23 mouse cellular contexts compared by ENCODE assay signal in the genomic region with DNA sequence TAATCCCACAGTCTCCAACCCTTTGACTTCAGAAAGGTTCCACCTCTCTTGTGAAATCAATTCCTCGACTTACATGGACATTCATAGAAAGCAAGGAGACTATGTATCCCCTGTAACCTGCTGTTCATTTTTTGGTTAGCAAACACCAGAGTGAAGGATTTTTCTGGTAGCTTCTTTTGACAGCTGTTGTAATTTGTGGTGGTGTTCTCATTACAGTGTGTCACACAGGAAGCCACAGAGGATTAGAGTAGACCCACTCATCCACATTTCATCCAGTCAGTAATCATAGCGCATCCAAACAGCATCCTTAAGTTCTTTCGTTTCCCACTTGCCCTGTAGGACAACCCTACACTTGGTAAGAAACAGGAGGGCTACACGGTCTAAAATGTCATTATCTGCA.
DNase-seq lines count a peak whose midpoint lies in the region; ATAC-seq and TF ChIP-seq lines count a peak whose summit lies in the region.
"Had no signal": no experiment of that assay in that cellular context is flagged by ENCODE, and none has a peak within 500 bp of the region (broad histone marks: within the 10 kb centered on the region; RNA-seq: fewer than 3 reads in every experiment).

No protein-coding gene starts in this region.

- no peak overlapping the region for H3K9ac ChIP-seq in midbrain, embryonic 11.5 days (ENCODE audit: low read length)
- H3K9ac ChIP-seq in midbrain, embryonic 15.5 days = no peak overlapping the region
- H3K9ac ChIP-seq in lung, postnatal 0 days (replicated peaks; ENCODE audit: low read depth) = no peak overlapping the region

- ATAC-seq in midbrain, embryonic 11.5 days (ENCODE audit: low FRiP score) = no peak
- ATAC-seq in midbrain, embryonic 15.5 days (replicated peaks) = no peak
- peak; percentile 65 for ATAC-seq in Patski
- no peak for ATAC-seq in lung, postnatal 0 days
- ATAC-seq: activated CD4-positive, CD25-positive, alpha-beta regulatory T cell, adult 4 months; CD4-positive, CD25-positive, alpha-beta regulatory T cell, adult 4 months had no signal

- no peak for TF ChIP-seq EP300 in lung, postnatal 0 days (IDR thresholded peaks at IDR 0.05)

- TF ChIP-seq POLR2A in myocyte (IDR thresholded peaks at IDR 0.05; ENCODE audit: insufficient read length, low read depth) = no peak

- no peak overlapping the region for H3K4me3 ChIP-seq in midbrain, embryonic 11.5 days (ENCODE audit: low read depth, low read length)
- no peak overlapping the region for H3K4me3 ChIP-seq in midbrain, embryonic 15.5 days
- H3K4me3 ChIP-seq in C2C12 (ENCODE audit: insufficient read depth, poor library complexity, severe bottlenecking) (no peak overlapping the region), myocyte (no peak overlapping the region)
- H3K4me3 ChIP-seq in lung, postnatal 0 days (ENCODE audit: low read depth, low read length) = no peak overlapping the region

- H3ac ChIP-seq in C2C12 (ENCODE audit: control insufficient read depth, insufficient read length, low read depth) = no peak overlapping the region
- no peak overlapping the region for H3ac ChIP-seq in myocyte (ENCODE audit: control insufficient read depth, insufficient read length)

- WGBS in midbrain, embryonic 11.5 days = 85% methylated on average over 4 of the region's 4 CpGs
- WGBS in midbrain, embryonic 15.5 days = 91% methylated on average over 4 of the region's 4 CpGs
- 71% methylated on average over 4 of the region's 4 CpGs for WGBS in lung, postnatal 0 days

- POLR2A ChIA-PET in Patski (lab: Charles Lee) = no interaction called here

- in situ Hi-C loops in Patski (cut with MboI; ENCODE audit: low pct_unique_long_range_greater_than_20kb) = no loop called here

- H3K79me3 ChIP-seq in C2C12 (ENCODE audit: low read depth) = no peaks in the 10 kb centered on the region

- peak; percentile 77 for DNase-seq in midbrain, embryonic 11.5 days (ENCODE audit: low spot score, missing footprints)
- DNase-seq in Patski (ENCODE audit: low read depth, low spot score) = no peak
- no peak for DNase-seq in lung, postnatal 0 days (ENCODE audit: low spot score)
- DNase-seq in lung, postnatal 25 days (ENCODE audit: low spot score) = no peak
- DNase-seq in thymus, adult 18-20 months = no peak
- DNase-seq: adrenal gland, adult 2 months; adrenal gland, adult 8-10 months; adrenal gland, postnatal 10 days; adrenal gland, postnatal 14 days; adrenal gland, postnatal 25 days; adrenal gland, postnatal 36 days; B cell, adult 2 months; cerebellum, adult 11 months; cerebellum, adult 11-12 months; cerebellum, adult 18-20 months; cerebellum, adult 2 months had no signal

- H3K4me2 ChIP-seq in midbrain, embryonic 11.5 days = no peak overlapping the region
- H3K4me2 ChIP-seq in midbrain, embryonic 15.5 days = no peak overlapping the region
- H3K4me2 ChIP-seq in myocyte (ENCODE audit: low read depth) = peak overlapping the region; percentile 60
- no peak overlapping the region for H3K4me2 ChIP-seq in lung, postnatal 0 days (replicated peaks; ENCODE audit: low read depth, low read length)

- no peaks in the 10 kb centered on the region for H3K79me2 ChIP-seq in C2C12 (ENCODE audit: control insufficient read depth, insufficient read depth)
- H3K79me2 ChIP-seq in myocyte (ENCODE audit: control insufficient read depth, insufficient read depth) = no peaks in the 10 kb centered on the region

- no peaks in the 10 kb centered on the region for H3K27me3 ChIP-seq in midbrain, embryonic 11.5 days (ENCODE audit: control insufficient read depth, insufficient read depth, low read length)
- no peaks in the 10 kb centered on the region for H3K27me3 ChIP-seq in midbrain, embryonic 15.5 days (replicated peaks)
- H3K27me3 ChIP-seq in C2C12 (ENCODE audit: control insufficient read depth, insufficient read depth, insufficient read length) = no peaks in the 10 kb centered on the region
- H3K27me3 ChIP-seq in Patski = no peaks in the 10 kb centered on the region
- no peaks in the 10 kb centered on the region for H3K27me3 ChIP-seq in myocyte (ENCODE audit: control insufficient read depth, insufficient read depth, insufficient read length)
- H3K27me3 ChIP-seq in lung, postnatal 0 days (replicated peaks; ENCODE audit: insufficient read depth, low read length) = no peaks in the 10 kb centered on the region
- H3K27me3 ChIP-seq: CH12.LX had no signal

- no peak for TF ChIP-seq CTCF in C2C12 (IDR thresholded peaks at IDR 0.05; ENCODE audit: control insufficient read depth, insufficient read depth, insufficient read length)
- no peak for TF ChIP-seq CTCF in Patski (IDR thresholded peaks at IDR 0.05)
- no peak for TF ChIP-seq CTCF in lung, postnatal 0 days (IDR thresholded peaks at IDR 0.05)

- CTCF ChIA-PET in Patski (lab: Charles Lee) = no interaction called here

- no peaks in the 10 kb centered on the region for H3K9me3 ChIP-seq in midbrain, embryonic 11.5 days (ENCODE audit: control insufficient read depth, low read length)
- no peaks in the 10 kb centered on the region for H3K9me3 ChIP-seq in midbrain, embryonic 15.5 days
- no peaks in the 10 kb centered on the region for H3K9me3 ChIP-seq in lung, postnatal 0 days (ENCODE audit: low read length)
- H3K9me3 ChIP-seq: G1E had no signal

- H3K4me1 ChIP-seq in midbrain, embryonic 11.5 days (ENCODE audit: control insufficient read depth, insufficient read depth, low read length) = no peaks in the 10 kb centered on the region
- no peaks in the 10 kb centered on the region for H3K4me1 ChIP-seq in midbrain, embryonic 15.5 days
- H3K4me1 ChIP-seq in lung, postnatal 0 days (ENCODE audit: insufficient read depth, low read depth, low read length) = no peaks in the 10 kb centered on the region

- H3K27ac ChIP-seq in midbrain, embryonic 11.5 days (ENCODE audit: low read depth, low read length) = no peak overlapping the region
- no peak overlapping the region for H3K27ac ChIP-seq in midbrain, embryonic 15.5 days
- H3K27ac ChIP-seq in lung, postnatal 0 days (ENCODE audit: low read length) = no peak overlapping the region

- no peaks in the 10 kb centered on the region for H3K36me3 ChIP-seq in midbrain, embryonic 11.5 days (ENCODE audit: control insufficient read depth, insufficient read depth, low read length)
- no peaks in the 10 kb centered on the region for H3K36me3 ChIP-seq in midbrain, embryonic 15.5 days (replicated peaks)
- H3K36me3 ChIP-seq in C2C12 (ENCODE audit: control insufficient read depth, insufficient read depth) (no peaks in the 10 kb centered on the region), myocyte (ENCODE audit: control insufficient read depth, insufficient read depth) (no peaks in the 10 kb centered on the region)
- H3K36me3 ChIP-seq in lung, postnatal 0 days (ENCODE audit: insufficient read depth, low read length) = no peaks in the 10 kb centered on the region
- H3K36me3 ChIP-seq: G1E had no signal

TF ChIP-seq in C2C12, 6 proteins besides CTCF, POLR2A, EP300 and RAD21:
- TF ChIP-seq CEBPB (IDR thresholded peaks at IDR 0.05; ENCODE audit: low read depth) (peak; percentile 26), MAX (IDR thresholded peaks at IDR 0.05) (no peak), USF1 (IDR thresholded peaks at IDR 0.05; ENCODE audit: low read depth) (no peak), MYOG (IDR thresholded peaks at IDR 0.05; ENCODE audit: control insufficient read depth, extremely low read depth, insufficient read length) (no peak), MYOD1 (IDR thresholded peaks at IDR 0.05; ENCODE audit: control insufficient read depth, insufficient read length, low read depth) (peak; percentile 86), FOSL1 (IDR thresholded peaks at IDR 0.05; ENCODE audit: insufficient read depth, low read length, poor library complexity, severe bottlenecking) (peak; percentile 26)
TF ChIP-seq in C2C12: peak in this region for 3.

TF ChIP-seq in myocyte, 11 proteins besides CTCF, POLR2A, EP300 and RAD21:
- TF ChIP-seq SRF (IDR thresholded peaks at IDR 0.05; ENCODE audit: control insufficient read depth, insufficient read length, low read depth) (no peak), USF1 (IDR thresholded peaks at IDR 0.05; ENCODE audit: low read depth) (no peak), POLR2AphosphoS2 (IDR thresholded peaks at IDR 0.05; ENCODE audit: insufficient read length, low read depth) (no peak), TCF12 (IDR thresholded peaks at IDR 0.05; ENCODE audit: insufficient read depth, poor library complexity, severe bottlenecking) (peak; percentile 23), MYOD1 (IDR thresholded peaks at IDR 0.05; ENCODE audit: control insufficient read depth in 1 of 3, insufficient read length in 2 of 3, low read depth in 2 of 3) (peak in 1 of 3 experiments; percentile 32), E2F4 (IDR thresholded peaks at IDR 0.05; ENCODE audit: insufficient read depth) (no peak), MYOG (IDR thresholded peaks at IDR 0.05; ENCODE audit: control insufficient read depth in 1 of 3, insufficient read depth in 1 of 3, insufficient read length in 2 of 3, low read depth in 2 of 3) (peak in 1 of 3 experiments; percentile 16), TCF3 (IDR thresholded peaks at IDR 0.05; ENCODE audit: insufficient read length, low read depth) (no peak), CEBPB (IDR thresholded peaks at IDR 0.05; ENCODE audit: insufficient read depth, poor library complexity, severe bottlenecking) (0 out of 2 replicates have a peak, but pooled peaks have one; percentile 20), MAX (IDR thresholded peaks at IDR 0.05; ENCODE audit: low read depth) (no peak), REST (IDR thresholded peaks at IDR 0.05; ENCODE audit: insufficient read depth, insufficient read length) (no peak)
